Mouse (Mus musculus): ENCODE results near the gene Lrrc74b.

Lrrc74b gene

GRCm38 (mm10) chr16:17499249-17499883, 61.7 kb downstream of the Lrrc74b start:
- in situ Hi-C loops (cut with MseI, MboI): no loop called here

GRCm38 (mm10) chr16:17496499-17497305, 64.3 kb downstream of the Lrrc74b start:
- in situ Hi-C loops (cut with MseI, MboI): no loop called here
